Comparison of ENCODE assay signal across 18 mouse cellular contexts in genomic region chr10:12893339-12893738, GRCm38 (mm10). TPM values are rescaled to one million over a fixed set of nuclear protein-coding genes. Genes with fewer than 3 reads are reported as not detected.
A peak's percentile ranks its signal among the peaks of the same experiment; 100 is the strongest.
DNase-seq lines count a peak whose midpoint lies in the region.
"Had no signal": no experiment of that assay in that cellular context is flagged by ENCODE, and none has a peak within 500 bp of the region (broad histone marks: within the 10 kb centered on the region; RNA-seq: fewer than 3 reads in every experiment).

No protein-coding gene starts in this region.

- H3K9me3 ChIP-seq in hindbrain, embryonic 10.5 days, result no peaks in the 10 kb centered on the region
- H3K9me3 ChIP-seq: embryonic facial prominence, embryonic 15.5 days; forebrain, embryonic 12.5 days; hindbrain, embryonic 12.5 days had no signal

- no peaks in the 10 kb centered on the region for H3K36me3 ChIP-seq in hindbrain, embryonic 10.5 days
- H3K36me3 ChIP-seq: embryonic facial prominence, embryonic 15.5 days; forebrain, embryonic 12.5 days; hindbrain, embryonic 12.5 days had no signal

- H3K27me3 ChIP-seq in hindbrain, embryonic 10.5 days (ENCODE audit: insufficient read depth, poor library complexity, severe bottlenecking), result no peaks in the 10 kb centered on the region
- H3K27me3 ChIP-seq: CH12.LX; embryonic facial prominence, embryonic 15.5 days; forebrain, embryonic 12.5 days; hindbrain, embryonic 12.5 days had no signal

- H3K4me1 ChIP-seq in hindbrain, embryonic 10.5 days (replicated peaks), result no peaks in the 10 kb centered on the region
- H3K4me1 ChIP-seq: embryonic facial prominence, embryonic 15.5 days; forebrain, embryonic 12.5 days; hindbrain, embryonic 12.5 days had no signal

- intact Hi-C loops in heart, postnatal 25 days (cut with DNase I), result no loop called here

- peak; percentile 23 to 26 for DNase-seq in urinary bladder, postnatal 36 days (ENCODE audit: low spot score in 2 of 2)
- no peak for DNase-seq in urinary bladder, adult 2 months (ENCODE audit: low spot score)
- DNase-seq in Muller cell, postnatal 12 days (ENCODE audit: inconsistent ontology term), result peak; percentile 64
- DNase-seq in fibroblast of lung, adult 2 months (ENCODE audit: low read depth), result peak; percentile 51
- no peak for DNase-seq in heart, postnatal 25 days (ENCODE audit: low spot score)
- DNase-seq in hindbrain, embryonic 10.5 days (ENCODE audit: low spot score), result no peak
- no peak for DNase-seq in left cerebral cortex, adult 18-20 months (ENCODE audit: low spot score in 2 of 2)
- DNase-seq: adrenal gland, postnatal 25 days; cerebellum, adult 18-20 months; cerebellum, adult 9-11 months; embryo, embryonic 11 days; gastrocnemius, postnatal 14 days; heart, adult 2 months; heart, postnatal 36 days had no signal

- no peak overlapping the region for H3K4me3 ChIP-seq in hindbrain, embryonic 10.5 days
- H3K4me3 ChIP-seq: embryonic facial prominence, embryonic 15.5 days; forebrain, embryonic 12.5 days; heart, adult 2 months; hindbrain, embryonic 12.5 days had no signal

- no peak overlapping the region for H3K27ac ChIP-seq in hindbrain, embryonic 10.5 days
- H3K27ac ChIP-seq: embryonic facial prominence, embryonic 15.5 days; forebrain, embryonic 12.5 days; heart, adult 2 months; hindbrain, embryonic 12.5 days had no signal

- 97% methylated on average over 3 of the region's 3 CpGs for WGBS in hindbrain, embryonic 10.5 days

RNA-seq across cellular contexts. Expression of gene Utrn, which starts 24.2 kb away (rescaled TPM):
- 41.1 and 53.0 TPM in 2 replicates for polyA plus RNA-seq in urinary bladder, adult 2 months (2012; rRNA removed)
- 10 to 100 TPM; 67.1 to 69.4 TPM for total RNA-seq in heart, postnatal 25 days (2021)
- 38.7 and 52.9 TPM in 2 replicates for polyA plus RNA-seq in hindbrain, embryonic 10.5 days (2016; fragmentation: Nextera tagmentation; extraction: Ambion mirVana)
- 10 to 100 TPM; 61.6 to 69.4 TPM for total RNA-seq in left cerebral cortex, adult 18-20 months (2021)

Comparison
In these comparisons a context has a peak if more than half of its experiments do, and no peak if none do; other contexts are left out.
1. DNase-seq: peak in urinary bladder, postnatal 36 days (2 of 2), Muller cell, postnatal 12 days (single experiment) and fibroblast of lung, adult 2 months (single experiment); none in urinary bladder, adult 2 months (single experiment), heart, postnatal 25 days (single experiment), hindbrain, embryonic 10.5 days (single experiment) and left cerebral cortex, adult 18-20 months (0 of 2).